Mouse (Mus musculus): ENCODE data around the gene Kcnip2. TPM values are rescaled to one million over a fixed set of nuclear protein-coding genes. Genes with fewer than 3 reads are reported as not detected.

Gene Kcnip2
- polyA plus RNA-seq, 1 experiment from 2014 or later = 0.76 TPM

DNA sequence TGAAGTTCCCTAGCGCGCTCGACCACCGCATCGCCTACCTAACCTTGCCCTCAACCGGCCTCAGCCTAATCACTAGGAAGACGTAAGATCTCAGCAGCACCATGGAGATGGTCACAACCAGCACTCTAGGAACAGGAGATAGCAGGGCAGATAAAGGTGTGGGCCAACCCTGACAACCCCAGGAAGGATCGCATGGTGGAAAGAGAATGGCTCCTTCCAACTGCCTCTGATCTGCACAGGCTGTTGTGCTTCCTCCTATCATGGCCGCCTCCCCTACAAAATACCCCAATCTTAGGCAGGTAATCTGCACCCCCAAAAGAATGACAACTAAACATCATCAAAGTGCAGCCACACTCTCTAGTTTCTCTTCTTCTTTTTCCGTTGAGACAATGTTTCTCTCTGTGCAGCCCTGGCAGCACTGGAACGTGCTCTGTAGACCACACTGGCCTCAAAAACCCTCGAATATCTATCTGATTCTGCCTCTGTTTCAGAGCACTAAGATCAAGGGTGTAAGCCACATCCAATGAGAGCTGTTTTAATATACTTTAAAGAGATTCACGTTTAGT lies 35.4 kb downstream of the Kcnip2 start:
- H3K27me3 ChIP-seq (replicated peaks) = no peaks in the 10 kb centered on the region
- ATAC-seq (ENCODE audit: extremely low read depth, insufficient number of reproducible peaks, low FRiP score, low TSS enrichment) = no peak
- H3K4me3 ChIP-seq = peak overlapping the region; percentile 83
- peaks cover 58% of the 10 kb centered on the region for H3K36me3 ChIP-seq
- peak overlapping the region; percentile 73 for H3K4me2 ChIP-seq
- no peaks in the 10 kb centered on the region for H3K9me3 ChIP-seq
- H3K27ac ChIP-seq (replicated peaks) = no peak overlapping the region
- H3K4me1 ChIP-seq = peaks cover 35% of the 10 kb centered on the region
- peak overlapping the region; percentile 95; the same call in 1 of the 2 replicates for H3K9ac ChIP-seq
- 77% methylated on average over 13 of the region's 13 CpGs for WGBS

DNA sequence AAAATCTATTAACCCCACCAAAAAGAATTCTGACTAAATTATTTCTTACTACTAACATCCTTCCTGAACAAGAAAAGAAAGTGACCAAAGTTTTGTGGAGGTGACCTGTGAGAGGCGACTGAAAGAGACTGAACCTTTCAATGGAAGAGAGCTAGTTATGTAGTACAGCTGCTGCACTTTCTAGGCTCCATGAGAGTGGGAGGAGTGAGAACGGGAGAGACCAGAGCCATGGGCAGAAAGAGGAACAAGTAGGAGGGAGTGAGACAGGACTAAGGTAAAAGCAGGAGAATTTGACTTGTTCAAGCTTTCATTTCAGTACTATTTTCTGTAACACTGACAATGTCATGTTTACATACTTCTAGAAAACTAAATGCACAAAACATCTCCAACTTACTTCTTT lies 40.4 kb downstream of the Kcnip2 start:
- H3K4me3 ChIP-seq = no peak overlapping the region
- H3K9ac ChIP-seq = no peak overlapping the region
- no peak overlapping the region for H3K4me2 ChIP-seq
- peaks cover 100% of the 10 kb centered on the region for H3K36me3 ChIP-seq
- H3K27me3 ChIP-seq (replicated peaks) = no peaks in the 10 kb centered on the region
- H3K4me1 ChIP-seq = peaks cover 14% of the 10 kb centered on the region
- no peaks in the 10 kb centered on the region for H3K9me3 ChIP-seq
- ATAC-seq (ENCODE audit: extremely low read depth, insufficient number of reproducible peaks, low FRiP score, low TSS enrichment) = no peak
- 69% methylated on average over 2 of the region's 2 CpGs for WGBS
- no peak overlapping the region for H3K27ac ChIP-seq (replicated peaks)

DNA sequence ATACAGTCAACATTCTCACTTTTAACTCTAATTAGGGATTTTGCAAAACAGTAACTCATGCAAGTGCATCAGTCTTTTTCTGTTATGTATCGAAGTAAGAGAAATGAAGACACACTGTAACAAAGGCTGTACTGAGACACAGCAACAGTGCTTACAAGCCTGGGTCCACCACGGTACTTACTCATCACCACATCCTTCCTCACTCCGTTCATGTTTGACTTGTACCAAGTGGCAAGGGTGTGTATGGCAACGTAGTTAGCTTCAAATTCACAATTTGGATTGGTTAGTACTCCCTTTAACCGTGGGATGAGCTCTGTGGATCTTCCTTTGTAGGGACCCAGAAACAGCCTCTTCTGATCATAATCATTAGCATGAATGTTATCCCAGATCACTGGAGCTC lies 44.4 kb downstream of the Kcnip2 start:
- no peak for ATAC-seq (ENCODE audit: extremely low read depth, insufficient number of reproducible peaks, low FRiP score, low TSS enrichment)
- no peak overlapping the region for H3K27ac ChIP-seq (replicated peaks)
- H3K4me1 ChIP-seq = no peaks in the 10 kb centered on the region
- no peak overlapping the region for H3K4me2 ChIP-seq
- H3K9ac ChIP-seq = no peak overlapping the region
- 84% methylated on average over 5 of the region's 5 CpGs for WGBS
- H3K4me3 ChIP-seq = no peak overlapping the region
- no peaks in the 10 kb centered on the region for H3K9me3 ChIP-seq
- H3K36me3 ChIP-seq = peaks cover 99% of the 10 kb centered on the region
- no peaks in the 10 kb centered on the region for H3K27me3 ChIP-seq (replicated peaks)

DNA sequence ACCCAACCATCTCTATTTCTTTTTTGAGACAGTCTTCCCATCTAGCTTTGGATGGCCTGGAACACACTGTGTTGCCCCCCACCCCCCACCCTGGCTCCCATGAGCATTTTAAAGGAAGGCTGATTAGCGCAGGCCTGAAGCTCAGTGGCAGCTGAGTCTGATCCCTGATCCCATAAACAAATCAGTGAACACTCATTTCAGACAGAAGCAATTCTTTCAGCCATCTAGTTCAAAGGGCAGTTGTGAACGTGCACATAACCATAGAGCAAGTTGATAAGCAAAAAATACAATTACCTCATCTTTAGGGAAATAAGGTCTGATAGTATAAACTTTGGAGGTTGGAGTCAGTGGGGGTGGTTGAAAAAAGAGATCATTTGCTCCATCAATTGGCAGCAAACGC lies 55.1 kb downstream of the Kcnip2 start:
- 72% methylated on average over 3 of the region's 3 CpGs for WGBS
- ATAC-seq (ENCODE audit: extremely low read depth, insufficient number of reproducible peaks, low FRiP score, low TSS enrichment) = no peak

DNA sequence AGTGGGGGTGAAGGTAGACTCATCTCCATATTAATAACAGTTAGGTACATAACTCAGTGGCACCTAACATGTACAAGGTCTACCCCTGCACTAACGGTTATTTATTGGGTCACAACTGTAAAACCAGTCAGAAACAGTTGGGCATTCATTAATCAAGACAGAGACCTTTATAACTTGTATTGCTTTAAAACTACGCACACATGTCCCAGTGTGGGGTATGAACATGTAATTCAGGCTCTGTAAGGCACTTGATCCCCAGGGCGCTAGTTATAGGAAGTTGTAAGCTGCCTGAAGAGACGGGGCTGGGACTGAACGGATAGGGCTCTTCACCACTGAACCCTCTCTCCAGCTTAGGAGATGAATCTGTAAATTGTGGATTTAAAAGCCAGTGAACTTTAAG lies 57.2 kb downstream of the Kcnip2 start:
- no peak overlapping the region for H3K9ac ChIP-seq
- no peak overlapping the region for H3K27ac ChIP-seq (replicated peaks)
- no peak overlapping the region for H3K4me3 ChIP-seq
- H3K36me3 ChIP-seq = peaks cover 95% of the 10 kb centered on the region
- no peaks in the 10 kb centered on the region for H3K9me3 ChIP-seq
- ATAC-seq (ENCODE audit: extremely low read depth, insufficient number of reproducible peaks, low FRiP score, low TSS enrichment) = no peak
- H3K4me1 ChIP-seq = no peaks in the 10 kb centered on the region
- WGBS = 89% methylated on average over 5 of the region's 5 CpGs
- H3K4me2 ChIP-seq = no peak overlapping the region
- no peaks in the 10 kb centered on the region for H3K27me3 ChIP-seq (replicated peaks)

More for the DNA sequence above, 55.1 kb downstream of the Kcnip2 start:
- Histone ChIP-seq H3K27ac (replicated peaks) (no peak overlapping the region), H3K36me3 (peaks cover 95% of the 10 kb centered on the region), H3K4me3 (no peak overlapping the region), H3K4me2 (no peak overlapping the region), H3K9ac (no peak overlapping the region), H3K27me3 (replicated peaks) (no peaks in the 10 kb centered on the region), H3K9me3 (no peaks in the 10 kb centered on the region), H3K4me1 (no peaks in the 10 kb centered on the region)

DNA sequence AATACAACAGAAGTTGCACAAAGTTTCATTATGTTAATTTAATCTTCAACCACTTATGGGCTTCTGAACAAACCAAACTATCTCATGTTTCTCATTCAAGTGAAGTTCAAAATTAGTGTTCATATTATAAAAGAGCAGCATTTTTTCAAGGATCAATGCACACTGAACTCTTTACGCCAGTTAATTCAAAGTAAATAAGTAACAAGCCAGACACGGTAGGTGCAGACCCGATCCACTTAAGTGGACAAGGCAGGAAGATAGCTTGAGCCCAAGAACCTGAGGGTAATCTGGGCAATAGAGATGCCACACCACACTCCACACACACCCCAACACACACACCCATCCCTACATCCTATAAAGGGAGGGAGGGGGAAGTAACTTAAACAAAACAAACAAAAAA lies 62.3 kb downstream of the Kcnip2 start:
- H3K9ac ChIP-seq = no peak overlapping the region
- H3K4me3 ChIP-seq = no peak overlapping the region
- H3K27ac ChIP-seq (replicated peaks) = no peak overlapping the region
- no peaks in the 10 kb centered on the region for H3K27me3 ChIP-seq (replicated peaks)
- peaks cover 9% of the 10 kb centered on the region for H3K4me1 ChIP-seq
- H3K36me3 ChIP-seq = peaks cover 82% of the 10 kb centered on the region
- no peak for ATAC-seq (ENCODE audit: extremely low read depth, insufficient number of reproducible peaks, low FRiP score, low TSS enrichment)
- H3K9me3 ChIP-seq = no peaks in the 10 kb centered on the region
- 91% methylated on average over 3 of the region's 3 CpGs for WGBS
- no peak overlapping the region for H3K4me2 ChIP-seq

DNA sequence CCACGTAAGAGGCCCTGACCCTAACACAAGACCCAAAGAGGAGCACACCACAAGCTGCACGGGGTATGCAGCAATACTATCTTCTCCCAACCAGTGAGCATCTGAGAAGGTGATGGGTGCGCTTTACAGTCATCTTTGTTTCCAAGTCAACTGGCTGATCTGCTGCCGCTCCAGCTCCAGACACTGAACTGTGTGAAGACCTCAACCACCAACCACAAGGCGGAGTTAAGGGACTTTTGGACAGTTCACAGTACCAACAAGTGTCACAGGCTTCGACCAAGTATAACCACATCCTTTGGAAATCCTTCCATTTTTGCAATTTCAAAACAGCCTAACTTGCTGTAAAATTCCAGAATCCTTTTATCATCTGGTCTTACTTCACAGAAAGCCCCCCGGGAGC lies 64.0 kb downstream of the Kcnip2 start:
- 0 out of 2 replicates have a peak, but pooled peaks cover 4% of the 10 kb centered on the region for H3K27me3 ChIP-seq (replicated peaks)
- H3K27ac ChIP-seq (replicated peaks) = no peak overlapping the region
- H3K36me3 ChIP-seq = peaks cover 66% of the 10 kb centered on the region
- no peak overlapping the region for H3K4me3 ChIP-seq
- no peaks in the 10 kb centered on the region for H3K9me3 ChIP-seq
- 87% methylated on average over 7 of the region's 7 CpGs for WGBS
- peaks cover 22% of the 10 kb centered on the region for H3K4me1 ChIP-seq
- no peak overlapping the region for H3K9ac ChIP-seq
- H3K4me2 ChIP-seq = no peak overlapping the region
- no peak for ATAC-seq (ENCODE audit: extremely low read depth, insufficient number of reproducible peaks, low FRiP score, low TSS enrichment)

DNA sequence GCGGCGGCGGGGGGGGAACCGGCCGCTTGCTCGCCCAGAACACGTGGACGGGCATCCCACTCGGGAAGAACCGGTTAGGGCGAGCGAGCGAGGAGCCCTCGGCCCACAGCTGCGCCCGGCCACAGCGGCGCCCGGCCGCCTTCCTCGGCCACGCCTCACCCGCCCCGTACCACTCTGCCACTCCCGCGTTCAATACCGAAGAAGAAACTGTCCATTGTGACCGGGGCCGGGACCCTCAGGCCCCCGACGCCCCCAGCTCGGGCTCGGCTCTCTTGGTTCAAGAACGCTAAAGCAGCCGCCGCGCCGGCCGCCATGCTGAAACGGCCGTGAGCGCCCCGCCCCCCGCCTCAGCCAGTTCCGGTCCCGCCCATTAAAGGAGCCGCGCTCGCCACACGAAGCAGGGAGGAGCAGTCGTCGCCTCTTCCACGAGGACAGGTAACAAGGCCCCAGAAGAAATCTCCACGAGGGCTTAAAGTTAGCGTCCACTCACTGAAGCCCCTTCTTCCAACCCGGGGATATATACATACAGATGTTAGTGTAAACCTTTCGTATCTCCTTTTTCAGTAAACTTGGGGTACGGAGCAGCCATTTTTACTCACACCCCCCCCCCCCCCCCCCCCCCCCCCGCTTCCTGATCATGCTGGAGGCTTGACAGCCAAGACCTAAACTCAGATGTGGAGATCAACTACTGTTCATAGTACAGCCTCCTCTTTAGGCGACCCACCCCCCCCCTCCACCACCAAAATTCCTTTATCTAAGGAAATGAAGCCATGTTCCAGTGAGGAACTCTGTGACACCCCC lies 66.4 kb downstream of the Kcnip2 start, which contains the start of gene Npm3:
Gene Npm3, minus strand, starts transcription at position 349 of the 801 bp plus-strand sequence.
- Histone ChIP-seq H3K27ac (replicated peaks) (no peak within 1 kb of the TSS), H3K4me3 (peak within 1 kb of the TSS; percentile 96)

DNA sequence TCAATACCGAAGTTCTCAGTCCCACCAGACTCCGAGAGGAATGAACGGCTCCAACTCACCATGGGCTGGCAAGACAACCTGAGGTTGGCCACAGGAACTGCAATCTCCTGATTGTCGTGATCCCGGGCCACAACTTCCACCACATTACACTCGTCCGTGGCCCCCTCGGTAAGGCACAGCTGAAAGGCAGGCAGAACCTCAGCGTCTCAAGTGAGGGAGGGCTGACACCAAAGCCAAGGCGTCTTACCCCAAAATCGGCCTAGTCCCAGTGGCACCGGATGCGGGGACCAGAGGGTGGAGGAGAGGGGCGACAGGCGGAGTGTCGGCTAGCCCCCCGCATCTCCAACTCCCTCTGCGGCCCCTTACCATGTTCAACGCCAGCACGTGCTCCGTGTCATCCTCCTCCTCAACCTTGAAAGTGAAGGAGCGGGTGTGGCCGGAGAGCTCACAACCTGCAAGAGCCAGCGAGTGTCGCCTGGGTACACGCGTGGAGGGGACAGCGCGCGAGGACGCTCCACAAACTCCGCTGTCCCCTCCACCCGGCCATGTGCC lies 67.1 kb downstream of the Kcnip2 start:
- peak overlapping the region; percentile 95 for H3K9ac ChIP-seq
- 1% methylated on average over 33 of the region's 33 CpGs for WGBS
- peak overlapping the region; percentile 96 for H3K4me3 ChIP-seq
- H3K27ac ChIP-seq (replicated peaks) = no peak overlapping the region
- peaks cover 40% of the 10 kb centered on the region for H3K4me1 ChIP-seq
- ATAC-seq (ENCODE audit: extremely low read depth, insufficient number of reproducible peaks, low FRiP score, low TSS enrichment) = peak; percentile 12; the same call in 1 of the 2 replicates
- H3K27me3 ChIP-seq (replicated peaks) = peaks cover 33% of the 10 kb centered on the region
- H3K36me3 ChIP-seq = peaks cover 35% of the 10 kb centered on the region
- no peaks in the 10 kb centered on the region for H3K9me3 ChIP-seq
- H3K4me2 ChIP-seq = peak overlapping the region; percentile 98

More for the DNA sequence above, 66.4 kb downstream of the Kcnip2 start, which contains the start of gene Npm3:
- peak; percentile 69; the same call in 1 of the 2 replicates for ATAC-seq (ENCODE audit: extremely low read depth, insufficient number of reproducible peaks, low FRiP score, low TSS enrichment)
- WGBS = under 1% methylated on average over 57 of the region's 60 CpGs
- Histone ChIP-seq H3K27me3 (replicated peaks) (peaks cover 26% of the 10 kb centered on the region), H3K9me3 (no peaks in the 10 kb centered on the region), H3K4me2 (peak within 1 kb of the TSS; percentile 98), H3K36me3 (peaks cover 42% of the 10 kb centered on the region), H3K9ac (peak within 1 kb of the TSS; percentile 95), H3K4me1 (peaks cover 40% of the 10 kb centered on the region)

DNA sequence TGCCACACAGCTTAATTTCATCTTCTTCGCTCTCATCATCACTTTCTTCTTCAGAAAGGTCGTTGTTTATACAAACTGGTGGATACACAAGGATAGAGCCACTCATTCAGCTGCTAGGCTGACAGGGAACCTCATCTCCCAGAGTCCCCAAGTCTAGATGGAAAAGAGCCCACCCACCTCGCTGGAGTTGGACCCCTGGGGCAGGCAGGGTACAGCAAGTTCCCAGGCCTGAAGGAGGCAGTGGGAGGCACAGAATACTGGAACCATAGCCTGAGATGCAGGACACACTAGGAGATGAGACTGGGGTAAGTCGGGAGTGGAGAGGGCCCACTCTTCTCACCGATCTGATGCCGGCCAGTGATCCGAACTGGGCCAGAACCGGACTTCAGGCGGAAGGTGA lies 67.7 kb downstream of the Kcnip2 start:
- peaks cover 39% of the 10 kb centered on the region for H3K27me3 ChIP-seq (replicated peaks)
- H3K4me3 ChIP-seq = peak overlapping the region; percentile 96
- H3K4me1 ChIP-seq = peaks cover 41% of the 10 kb centered on the region
- peak overlapping the region; percentile 95 for H3K9ac ChIP-seq
- peaks cover 30% of the 10 kb centered on the region for H3K36me3 ChIP-seq
- ATAC-seq (ENCODE audit: extremely low read depth, insufficient number of reproducible peaks, low FRiP score, low TSS enrichment) = no peak
- no peaks in the 10 kb centered on the region for H3K9me3 ChIP-seq
- H3K4me2 ChIP-seq = peak overlapping the region; percentile 98
- WGBS = 38% methylated on average over 9 of the region's 9 CpGs
- no peak overlapping the region for H3K27ac ChIP-seq (replicated peaks)

DNA sequence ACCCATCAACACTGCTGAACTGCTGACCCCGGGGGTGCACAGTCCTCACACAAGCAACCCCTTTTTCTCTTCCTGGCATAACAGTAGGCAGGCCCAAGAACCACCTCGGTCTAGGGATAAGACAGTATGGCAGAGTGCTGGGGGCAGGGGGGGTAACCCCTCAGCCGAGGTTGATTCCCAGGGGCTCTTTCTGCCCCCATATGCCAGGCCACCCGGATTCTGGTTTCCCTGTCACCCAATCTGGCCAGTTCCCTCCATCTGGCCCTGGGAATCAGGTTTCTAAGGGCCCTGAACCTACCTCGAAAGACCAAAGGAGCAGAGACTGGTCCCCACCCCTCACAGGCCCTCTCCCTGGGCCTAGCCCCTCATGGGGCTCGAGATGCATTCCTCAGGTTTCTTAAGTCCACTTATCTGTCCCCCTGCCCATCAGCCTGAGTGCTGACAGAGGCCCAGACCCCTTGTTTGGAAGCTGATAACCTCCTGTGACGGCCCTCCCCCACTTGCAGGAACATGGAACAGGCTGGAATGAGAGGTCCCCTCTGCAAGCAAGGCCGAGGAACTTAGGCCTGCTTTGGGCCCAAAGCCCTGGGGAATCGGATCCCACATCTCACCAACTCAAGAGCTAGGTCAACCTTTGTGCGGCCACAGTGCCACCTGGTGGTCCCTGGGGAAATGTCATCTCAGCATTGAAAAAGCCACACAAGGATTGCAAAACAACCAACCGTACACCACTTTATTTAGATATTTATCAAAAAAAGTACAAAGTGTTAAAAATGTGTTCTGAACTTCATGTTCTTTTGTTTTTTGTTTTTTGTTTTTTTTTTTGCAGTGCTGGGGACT lies 68.6 kb downstream of the Kcnip2 start:
- H3K9me3 ChIP-seq = no peaks in the 10 kb centered on the region
- WGBS = 14% methylated on average over 11 of the region's 11 CpGs
- H3K27ac ChIP-seq (replicated peaks) = no peak overlapping the region
- H3K9ac ChIP-seq = no peak overlapping the region
- H3K4me1 ChIP-seq = peaks cover 48% of the 10 kb centered on the region
- peaks cover 20% of the 10 kb centered on the region for H3K36me3 ChIP-seq
- peaks cover 47% of the 10 kb centered on the region for H3K27me3 ChIP-seq (replicated peaks)
- ATAC-seq (ENCODE audit: extremely low read depth, insufficient number of reproducible peaks, low FRiP score, low TSS enrichment) = no peak
- no peak overlapping the region for H3K4me3 ChIP-seq
- H3K4me2 ChIP-seq = no peak overlapping the region
